Mouse (Mus musculus) thymus, postnatal 36 days (tissue): ENCODE measurements around the gene Far2.
"Not testable (repeated sequence)": the region's sequence is repeated elsewhere in the genome, so short reads cannot be mapped to it uniquely, and the experiment has no call there.

Experiments
- DNase-seq, 2 experiments: peaks; one replicate each; pipeline ENCODE4 v3.0.0; 2022; ENCODE audit warnings: mixed read lengths in 2 of 2

Far2 gene

DNA sequence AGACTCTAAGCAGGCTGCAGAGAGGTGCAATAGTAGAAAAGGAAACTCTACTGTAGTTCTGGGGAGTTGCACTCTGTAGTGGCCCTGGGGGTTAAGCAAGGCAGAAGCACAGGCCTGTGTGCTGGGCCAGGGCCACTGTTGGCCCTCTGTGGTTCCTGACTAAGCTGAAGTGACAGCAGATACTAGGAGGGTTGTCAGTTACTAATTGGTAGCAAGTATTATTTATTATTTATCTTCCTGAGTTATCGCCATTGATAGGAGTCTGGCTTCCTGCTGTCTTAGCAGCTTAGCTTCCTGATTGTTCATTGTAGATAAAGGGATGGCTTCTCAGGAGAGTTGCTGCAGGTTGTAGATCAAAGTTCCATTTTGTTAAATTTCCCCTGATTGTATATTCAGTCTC is 73.6 kb downstream of the Far2 start:
- no peak for DNase-seq

DNA sequence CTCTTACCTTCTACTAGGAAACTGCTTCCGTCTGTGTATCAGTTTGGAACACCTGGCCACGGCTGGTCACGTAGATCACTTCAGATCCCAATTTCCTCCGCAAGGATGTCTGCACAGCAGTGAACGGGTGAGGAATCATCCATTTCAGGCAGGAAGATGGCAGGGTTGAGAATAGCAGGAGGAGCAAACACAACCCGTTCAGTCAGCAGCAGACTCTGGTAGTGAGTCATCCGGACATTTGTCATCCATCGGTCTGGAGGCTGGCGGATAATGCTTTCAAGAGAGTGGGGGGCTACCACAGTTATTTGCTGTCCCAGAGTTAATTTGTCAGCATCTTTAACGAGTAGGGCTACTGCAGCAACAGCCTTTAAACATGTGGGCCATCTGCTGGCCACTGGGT is 79.8 kb downstream of the Far2 start:
- not testable (repeated sequence) for DNase-seq

DNA sequence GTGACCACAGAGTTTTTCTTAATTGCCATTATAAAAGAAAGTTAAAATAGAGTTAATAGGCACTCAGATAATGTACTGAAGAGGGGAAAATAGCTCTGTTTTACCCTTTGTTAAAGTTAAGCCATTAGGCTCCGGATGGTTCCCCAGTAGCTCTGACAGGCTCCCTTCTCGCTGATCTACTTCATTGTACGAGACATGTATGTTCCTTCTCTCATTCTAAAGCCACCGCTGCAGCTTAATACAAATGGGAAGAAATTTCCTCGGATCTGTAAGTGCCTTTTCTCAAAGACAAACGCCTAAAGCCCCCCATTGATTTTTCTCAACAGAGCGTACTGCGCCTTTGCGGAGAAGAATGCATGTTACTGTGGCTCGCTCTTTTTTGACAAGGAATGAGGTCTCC is 85.3 kb downstream of the Far2 start:
- DNase-seq, result no peak

DNA sequence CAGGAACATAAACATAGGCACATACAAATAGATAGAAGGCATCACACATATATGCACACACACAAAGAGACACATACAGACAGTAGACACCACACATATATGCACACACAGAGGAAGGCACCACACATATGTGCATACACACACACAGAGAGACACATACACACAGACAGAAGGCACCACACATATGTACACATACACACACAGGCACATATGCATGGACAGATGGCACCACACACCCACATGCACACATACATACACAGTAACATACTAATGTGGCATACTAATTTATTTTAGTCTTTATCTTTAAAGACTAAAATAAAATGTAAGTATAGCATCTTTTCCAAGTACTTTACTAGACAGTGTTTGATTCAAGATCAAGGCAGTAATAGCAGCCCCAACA is 86.5 kb downstream of the Far2 start:
- no peak for DNase-seq

DNA sequence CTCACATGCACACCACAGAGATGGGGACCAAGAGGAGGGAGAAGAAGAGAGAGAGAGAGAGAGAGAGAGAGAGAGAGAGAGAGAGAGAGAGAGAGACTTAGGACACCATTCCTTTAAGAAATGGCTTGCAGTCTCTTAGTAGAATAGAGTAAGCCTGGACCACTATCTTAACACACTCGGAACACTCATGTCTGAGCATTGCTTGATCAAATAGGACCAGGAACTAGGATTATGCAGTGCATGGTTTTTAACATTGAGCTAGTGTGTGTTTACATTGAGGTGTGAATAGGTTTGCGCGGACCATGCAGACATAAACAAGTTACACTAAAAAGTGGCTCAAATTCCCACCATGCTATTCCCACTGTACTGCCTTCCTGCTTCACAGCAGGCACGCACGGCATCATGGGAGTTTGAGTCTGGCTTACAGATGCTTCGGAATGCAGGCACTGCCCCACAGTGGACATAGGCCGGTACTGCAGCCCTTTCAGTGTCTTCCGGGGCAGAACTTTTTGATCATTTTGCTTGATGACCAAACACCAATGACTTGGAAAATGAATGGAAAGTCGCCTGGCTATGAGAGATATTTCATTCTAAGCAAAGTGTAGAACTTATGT is 88.8 kb downstream of the Far2 start:
- peak; percentile 33 to 44 for DNase-seq

DNA sequence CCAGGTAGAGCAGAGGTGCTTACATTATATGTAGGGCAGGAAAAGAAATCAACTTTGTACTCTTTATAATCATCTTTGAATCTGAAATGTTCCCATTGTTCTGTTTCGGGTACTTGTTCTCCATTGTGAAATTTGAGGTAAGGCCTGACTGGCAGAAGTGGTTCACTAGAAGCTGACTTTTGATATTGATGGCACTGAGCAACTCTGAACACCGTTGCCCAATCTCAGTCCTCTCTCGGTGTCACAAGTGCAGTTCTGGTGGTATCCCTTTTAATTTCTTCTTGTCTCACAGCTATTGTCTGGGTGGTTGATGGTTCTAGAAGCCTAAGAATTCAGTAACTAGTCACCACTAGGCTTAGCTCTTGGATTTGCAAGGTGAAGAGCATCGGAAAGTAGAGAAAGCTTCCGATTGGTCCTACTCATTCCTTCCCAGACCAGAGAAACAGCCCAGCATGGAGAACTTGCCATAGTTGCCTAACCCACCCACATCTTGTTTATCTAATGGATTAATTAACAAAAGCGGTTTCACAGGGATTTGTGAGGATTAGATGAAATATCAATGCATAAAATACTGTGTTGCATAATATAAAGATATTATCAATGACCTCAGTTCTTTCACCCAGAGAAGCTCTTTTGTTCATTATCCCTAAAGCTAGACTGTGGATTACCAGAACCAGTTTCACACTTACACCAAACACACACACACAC is 92.4 kb downstream of the Far2 start:
- no peak for DNase-seq

DNA sequence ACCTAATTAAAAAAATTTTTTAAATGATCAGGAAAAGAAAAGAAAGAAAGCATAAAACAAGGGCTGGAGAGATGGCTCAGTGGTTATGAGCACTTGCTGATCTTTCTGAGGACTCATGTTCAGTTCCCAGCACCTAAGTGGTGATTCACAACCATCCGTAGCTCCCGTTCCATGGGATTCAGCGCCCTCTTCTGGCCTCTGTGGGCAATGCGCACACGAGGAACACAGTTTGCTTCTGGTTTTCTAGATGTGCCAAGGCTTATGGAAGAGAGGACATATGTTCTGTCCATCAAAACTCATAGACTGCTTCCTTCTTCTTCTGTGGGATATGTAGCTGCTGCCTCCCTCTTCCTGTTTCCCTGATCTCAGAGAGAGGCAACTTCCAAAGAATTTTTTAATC is 94.8 kb downstream of the Far2 start:
- DNase-seq, result no peak

DNA sequence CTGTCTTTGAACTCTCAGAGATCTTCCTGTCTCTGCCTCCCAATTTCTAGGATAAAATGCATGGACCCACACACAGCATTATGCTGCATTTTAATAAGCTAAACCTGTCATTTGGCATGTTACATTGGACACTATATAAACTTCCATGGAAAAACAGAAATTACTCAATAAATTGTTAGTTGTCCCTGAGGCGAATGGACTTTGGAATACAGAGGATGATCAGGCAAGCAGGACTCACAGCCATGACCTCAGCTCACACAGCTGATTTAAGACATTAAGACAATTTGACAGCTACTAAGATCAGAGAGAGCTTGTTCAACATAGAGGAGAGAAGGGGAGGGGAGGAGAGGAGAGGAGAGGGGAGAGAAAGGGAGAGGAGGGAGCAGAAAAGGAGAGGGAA is 95.4 kb downstream of the Far2 start:
- DNase-seq, result no peak

DNA sequence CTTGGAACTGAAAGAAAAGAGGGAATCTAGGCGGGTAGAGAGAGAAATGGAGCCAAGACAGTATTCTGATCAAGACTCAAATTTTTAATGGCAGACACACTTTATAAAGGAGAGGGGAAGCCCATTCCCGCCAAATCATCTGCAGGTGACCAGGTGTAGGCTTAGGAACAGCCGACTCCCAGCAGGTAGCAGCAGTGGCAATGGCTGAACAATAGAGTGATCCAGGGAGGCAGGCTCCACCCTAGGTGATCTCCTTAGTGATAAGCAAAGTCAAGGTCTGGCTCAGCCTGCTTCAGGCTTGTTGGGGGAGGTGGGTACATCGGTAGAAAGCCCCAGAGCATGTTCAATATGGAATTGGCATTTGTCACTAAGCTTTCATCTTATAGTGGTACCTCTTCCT is 105.2 kb downstream of the Far2 start:
- DNase-seq, result not testable (repeated sequence)

DNA sequence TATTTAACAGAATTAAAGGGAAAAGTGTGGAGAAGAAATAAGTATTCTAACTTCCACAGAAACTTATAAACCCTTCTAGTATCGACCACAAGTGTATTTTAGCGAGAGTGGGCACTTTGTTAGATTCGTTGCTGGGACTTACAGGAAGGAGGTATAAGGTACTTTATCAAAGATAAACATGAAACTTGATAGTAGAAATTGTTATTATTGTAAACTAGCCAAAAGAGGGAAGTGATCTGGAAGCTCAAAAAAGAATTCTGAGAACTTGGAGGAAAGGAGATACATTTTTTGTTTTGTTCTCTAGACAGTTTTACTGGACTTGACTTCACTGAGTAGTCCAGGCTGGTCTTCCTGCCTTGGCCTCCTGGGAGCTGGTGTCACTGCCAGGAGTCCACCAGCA is 125.8 kb downstream of the Far2 start:
- no peak for DNase-seq

DNA sequence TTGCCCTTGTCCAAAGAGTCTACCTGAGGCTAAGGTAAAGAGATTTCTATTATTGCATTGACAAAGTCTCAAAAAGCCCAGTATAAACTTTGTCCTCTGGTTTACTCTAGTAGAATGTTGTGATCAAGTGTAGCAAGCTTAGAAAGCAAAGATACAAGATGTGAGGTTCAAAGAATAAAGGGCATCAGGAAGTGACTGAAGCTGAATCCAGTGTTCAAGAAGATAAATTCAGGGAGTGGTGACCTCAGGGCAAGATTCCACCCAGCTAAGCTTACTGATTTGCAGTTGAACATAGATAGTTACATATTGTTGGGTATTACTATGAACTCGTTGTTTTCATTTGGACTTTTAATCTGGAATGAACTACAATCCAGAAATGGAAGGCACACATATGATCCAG is 138.6 kb downstream of the Far2 start:
- no peak for DNase-seq

DNA sequence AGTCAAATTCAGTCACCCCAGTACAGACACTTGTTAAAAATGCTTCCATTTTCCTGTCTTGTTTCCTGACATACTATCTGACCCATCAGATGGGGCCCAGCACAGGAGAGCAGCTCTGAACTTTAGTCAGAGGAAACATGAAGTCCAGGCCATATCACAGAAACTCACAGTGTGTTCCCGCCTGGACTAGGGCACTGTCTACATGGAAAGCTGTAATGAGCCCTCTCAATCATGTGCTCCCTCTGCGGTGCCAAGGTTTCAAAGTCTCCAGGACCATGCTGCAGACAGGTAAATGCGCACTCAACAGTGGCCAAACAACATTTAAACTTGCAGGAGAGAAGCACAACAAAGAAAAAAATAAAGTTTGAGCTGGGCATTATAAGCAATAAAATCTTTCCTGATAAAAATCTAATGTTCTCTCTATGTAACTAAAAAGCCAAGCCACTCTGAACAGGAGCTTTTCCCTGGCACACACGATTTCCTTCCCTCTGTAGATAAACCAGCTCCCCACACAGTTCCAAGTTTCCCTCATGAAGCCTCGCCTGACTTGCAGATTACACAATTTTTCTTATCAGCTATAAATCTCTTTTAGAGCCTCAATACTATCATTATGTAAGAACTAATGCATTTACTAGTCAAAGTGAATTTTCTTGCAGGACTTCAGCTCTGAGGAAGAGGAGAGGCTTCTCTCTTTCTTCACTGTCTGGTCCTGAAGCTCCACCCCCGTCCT is 147.1 kb downstream of the Far2 start:
- no peak for DNase-seq

DNA sequence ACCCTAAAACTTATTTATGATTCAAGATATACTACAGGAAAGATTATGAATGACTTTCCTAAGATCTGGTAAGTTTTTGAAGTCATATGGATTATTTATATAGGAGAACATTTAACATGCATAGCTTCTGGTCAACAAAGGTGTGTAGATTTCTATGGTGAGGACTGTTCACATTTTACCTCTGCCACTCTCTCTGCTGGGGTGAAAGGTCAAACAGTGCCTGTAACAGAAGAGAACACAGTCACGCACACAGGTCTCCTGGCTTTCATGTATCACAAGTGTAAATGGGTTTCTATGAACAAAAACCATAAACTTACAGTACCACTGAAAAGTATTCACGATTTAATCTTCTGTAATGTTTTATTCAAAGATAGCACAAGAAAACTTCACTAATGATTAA is 152.1 kb downstream of the Far2 start:
- no peak for DNase-seq

DNA sequence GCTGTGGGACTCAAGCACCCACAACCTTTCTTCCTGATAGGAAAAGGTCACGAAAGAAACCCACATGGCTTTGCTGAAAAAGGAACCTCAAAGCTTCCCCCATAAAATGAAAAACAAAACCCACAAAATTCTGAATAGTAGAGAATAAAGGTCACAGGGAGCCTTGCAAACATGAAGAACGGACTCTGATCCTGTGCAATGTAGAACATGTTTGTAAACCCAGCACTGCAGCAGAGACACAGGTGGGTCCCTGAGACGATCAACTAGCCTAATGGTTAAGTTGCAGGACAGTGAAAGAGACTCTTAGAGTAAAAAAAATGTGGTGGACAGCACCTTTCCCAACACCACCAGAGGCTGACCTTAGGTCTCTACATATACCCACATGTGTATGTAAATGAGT is 152.7 kb downstream of the Far2 start:
- no peak for DNase-seq

DNA sequence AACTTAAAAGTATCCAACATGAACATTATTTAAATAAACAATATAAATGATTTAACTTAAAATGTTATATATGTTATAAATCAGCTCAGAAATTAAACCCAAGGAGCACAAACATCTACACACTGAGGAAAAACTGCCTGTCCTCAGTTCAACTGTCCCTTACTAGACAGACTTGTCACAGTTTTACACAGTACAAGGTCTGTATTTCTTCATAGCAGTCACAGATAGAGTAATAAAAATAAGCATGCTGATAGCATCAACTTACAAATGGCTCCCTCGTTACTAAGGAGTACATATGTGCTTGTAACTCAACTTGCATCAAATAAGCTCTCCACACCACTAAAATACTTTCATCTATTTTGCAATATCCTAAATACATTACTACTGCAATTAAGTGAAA is 158.1 kb downstream of the Far2 start:
- DNase-seq, result no peak

DNA sequence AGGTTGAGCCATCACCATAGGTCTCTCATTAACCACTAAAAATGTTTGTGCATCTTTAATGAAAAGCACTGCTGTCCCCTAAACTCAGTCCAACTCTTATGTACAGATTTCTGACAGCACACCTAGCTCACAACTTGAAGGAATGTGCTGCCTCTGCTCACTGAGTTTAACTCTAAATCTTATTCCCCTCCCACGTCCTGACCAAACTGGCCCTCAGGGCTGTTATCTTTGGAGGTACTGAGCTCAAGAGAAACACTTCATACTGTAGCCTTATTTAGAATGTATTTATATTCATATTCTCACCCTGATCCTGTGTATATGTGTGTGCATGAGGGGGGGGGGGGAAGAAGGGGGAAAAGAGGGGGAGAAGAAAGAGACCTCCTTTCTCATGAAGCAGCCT is 160.5 kb downstream of the Far2 start:
- no peak for DNase-seq

DNA sequence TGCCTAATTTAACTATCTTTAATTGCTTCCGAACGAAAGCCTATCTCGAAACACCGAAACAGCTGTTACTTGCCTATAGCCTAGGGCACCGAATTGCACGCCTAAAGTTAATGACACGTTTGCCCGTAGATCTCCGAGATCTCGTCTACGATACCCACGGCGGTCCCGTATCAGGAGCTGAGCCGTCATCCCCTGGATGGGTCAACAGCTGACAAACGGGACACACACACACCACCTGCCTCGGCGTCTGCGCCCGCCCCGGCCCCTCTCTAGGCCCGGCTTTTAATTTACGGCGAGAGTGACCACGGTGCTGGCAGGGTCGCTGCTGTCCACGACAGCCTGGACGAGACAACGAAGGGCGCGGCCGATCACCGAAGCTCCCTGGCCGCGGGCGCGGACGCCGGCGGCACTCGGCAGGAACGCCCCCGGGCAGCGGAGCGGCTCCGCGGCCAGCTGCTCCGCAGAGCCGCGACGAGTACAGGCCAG is 164.4 kb downstream of the Far2 start:
- no peak for DNase-seq

DNA sequence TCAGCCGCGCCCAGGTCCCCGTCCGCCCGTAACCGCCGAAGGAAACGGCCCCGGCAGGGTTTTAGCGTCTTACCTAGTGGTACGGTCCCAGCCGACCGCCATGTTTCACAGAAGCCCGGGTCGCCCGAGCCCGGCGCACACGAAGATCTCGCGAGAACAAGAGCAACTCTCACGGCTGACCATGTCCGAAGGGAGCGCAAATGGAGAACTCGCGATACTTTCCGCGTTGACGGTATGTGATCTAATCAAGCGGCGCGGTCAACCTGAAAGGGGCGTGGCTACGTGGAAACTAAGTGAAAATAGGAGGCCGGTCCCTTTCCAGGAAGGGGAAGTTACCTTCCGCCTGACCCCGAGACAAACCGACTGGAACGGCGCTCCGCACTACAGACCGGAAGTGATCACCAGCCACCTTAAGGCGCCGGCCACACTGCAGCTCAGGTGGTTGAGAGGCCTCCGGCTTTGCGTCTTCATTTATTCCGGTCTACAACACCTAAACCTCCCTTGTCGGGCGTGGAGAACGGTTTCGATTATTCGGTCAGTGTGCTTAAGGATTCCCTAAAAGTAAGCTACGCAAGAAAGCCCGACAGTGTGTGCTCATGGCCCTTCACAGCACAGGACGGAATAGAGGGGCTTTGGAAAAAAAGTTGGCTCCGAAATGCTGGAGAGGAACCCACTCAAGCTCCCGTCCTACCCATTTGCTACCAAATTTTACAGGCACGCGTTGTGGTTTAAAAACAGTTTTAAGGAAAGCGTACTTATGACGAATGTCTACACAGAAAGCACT is 165.0 kb downstream of the Far2 start, which contains the start of gene Ergic2:
Gene Ergic2, minus strand, starts transcription at position 478 of the 784 bp plus-strand sequence.
- DNase-seq, result peak; percentile 90 to 92

DNA sequence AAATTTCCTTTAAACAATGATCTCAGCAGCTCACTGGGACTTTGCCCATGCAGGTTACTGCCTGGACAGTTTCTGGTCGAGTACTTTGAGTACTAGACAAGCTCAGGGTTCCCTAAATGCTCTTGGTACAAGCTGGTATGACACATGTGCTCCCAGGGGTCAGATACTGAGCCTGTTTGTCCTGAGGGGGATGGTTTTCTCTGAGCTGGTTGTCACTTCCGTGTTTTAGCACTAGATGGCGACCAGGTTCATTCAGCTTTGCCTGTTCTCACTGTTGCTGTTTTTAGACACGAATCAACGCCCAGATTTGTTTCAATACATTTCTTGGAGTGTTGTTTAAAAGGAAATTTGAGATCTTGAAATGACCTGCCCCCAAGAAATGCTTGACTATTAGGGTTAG is 167.7 kb downstream of the Far2 start:
- DNase-seq, result peak; percentile 32 to 33

DNA sequence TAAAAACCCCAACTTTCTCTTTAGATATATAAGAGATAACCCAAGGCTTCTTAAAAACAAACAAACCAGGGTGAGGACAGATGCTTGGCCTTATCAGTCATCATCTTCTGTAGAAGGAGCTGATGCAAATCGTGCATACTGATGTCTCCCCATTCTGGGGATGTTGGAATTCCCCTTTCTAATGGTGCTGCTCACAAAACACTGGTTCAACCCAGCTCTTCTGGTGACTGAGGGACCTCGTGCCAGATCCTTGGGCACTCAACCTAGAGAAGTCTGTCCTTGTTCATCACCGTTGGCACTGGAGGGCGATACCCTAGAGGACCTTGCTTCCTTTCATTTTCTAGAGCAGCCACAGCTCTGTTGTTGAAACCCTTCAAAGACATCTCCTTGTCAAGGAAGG is 169.7 kb downstream of the Far2 start:
- DNase-seq, result no peak

DNA sequence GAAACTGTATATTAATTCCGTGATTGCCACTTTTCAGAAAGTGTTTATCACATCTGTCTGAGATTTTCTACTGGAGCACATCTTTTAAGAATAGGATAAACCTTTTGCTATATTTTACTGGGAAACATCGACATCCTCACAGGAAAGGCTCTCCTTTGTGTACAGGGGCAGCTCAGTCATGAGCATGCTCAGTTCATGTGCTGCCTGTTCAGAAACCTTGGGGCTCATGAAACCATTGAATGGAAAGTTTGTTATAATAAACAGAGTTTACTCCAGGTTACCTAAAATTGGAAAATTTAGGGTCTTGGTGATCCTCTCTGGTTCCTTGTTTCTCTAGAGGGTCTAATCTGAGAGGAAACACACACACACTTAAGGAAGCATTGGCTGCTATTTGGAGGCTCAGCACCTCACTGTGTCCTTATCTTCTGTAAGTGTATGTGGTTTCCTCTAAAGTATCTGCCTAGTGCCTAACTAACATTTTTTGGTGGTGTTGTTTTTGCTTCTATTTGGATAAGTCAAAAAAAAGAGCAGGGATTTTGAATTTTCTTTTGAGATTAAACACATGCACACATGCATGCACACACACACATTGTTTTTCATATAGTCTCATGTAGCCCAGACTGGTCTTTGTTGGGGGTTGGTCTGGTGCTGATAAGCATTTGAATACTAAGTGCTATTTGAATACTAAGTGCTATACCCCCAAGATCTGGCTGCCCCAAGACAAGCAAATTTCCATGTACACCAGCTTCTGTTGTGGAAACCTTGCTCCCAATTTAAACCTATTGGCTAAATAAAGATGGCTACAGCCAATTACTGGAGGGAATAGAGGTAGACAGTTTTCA is 171.4 kb downstream of the Far2 start:
- no peak for DNase-seq

DNA sequence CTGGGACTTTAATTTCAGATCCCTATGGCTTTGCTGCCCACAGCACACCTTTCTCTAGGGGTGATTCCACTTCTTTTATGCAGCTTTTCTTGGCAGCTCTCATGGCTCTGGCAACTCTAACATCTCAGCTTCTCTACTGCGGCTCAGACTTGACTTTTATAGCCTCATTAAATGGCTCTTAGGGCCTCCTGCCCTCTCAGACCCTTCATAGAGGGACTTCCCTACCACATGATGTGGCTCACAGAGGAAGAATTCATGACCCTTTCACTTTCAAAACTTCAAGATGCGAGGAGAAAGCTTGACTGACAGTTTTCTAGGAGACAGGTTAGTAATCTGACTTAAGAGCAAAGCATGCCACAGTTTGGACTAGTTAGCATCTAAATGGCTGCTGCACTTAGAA is 175.6 kb downstream of the Far2 start:
- no peak for DNase-seq
